Mouse (Mus musculus) CH12.LX (cell line): ENCODE data around the gene Fam19a5. TPM values are rescaled to one million over a fixed set of nuclear protein-coding genes. Genes with fewer than 3 reads are reported as not detected.

Experiments
- DNase-seq: peaks from one replicate; pipeline ENCODE4 v3.0.0-alpha.2; 2013; ENCODE audit errors: extremely low read depth
- H3K27ac ChIP-seq: 2 replicates; pipeline ENCODE4 v1.5.1; 2012; ENCODE audit warnings: low read depth, mild to moderate bottlenecking, control low read depth, moderate library complexity; ENCODE audit not compliant: insufficient read depth
- H3K27me3 ChIP-seq: replicated peaks from 2 replicates; pipeline ENCODE3; 2012; ENCODE audit warnings: inconsistent platforms
- H3K36me3 ChIP-seq, 2 experiments: replicated peaks in 1 of 2; 2 replicates each; pipeline versions ENCODE3 to v1.6.1; 2012; ENCODE audit warnings: inconsistent platforms in 1 of 2, low read length in 1 of 2, mild to moderate bottlenecking in 1 of 2, mixed read lengths in 1 of 2, moderate library complexity in 1 of 2; ENCODE audit not compliant: control insufficient read depth in 1 of 2, insufficient read depth in 1 of 2
- H3K4me1 ChIP-seq, 2 experiments: 2 replicates each; pipeline ENCODE4 v1.6.1; 2012; ENCODE audit warnings: inconsistent platforms in 1 of 2, moderate library complexity in 1 of 2; ENCODE audit not compliant: insufficient read depth in 2 of 2, control insufficient read depth in 1 of 2
- H3K4me2 ChIP-seq: 2 replicates; pipeline ENCODE4 v1.6.1; 2012; ENCODE audit warnings: low read depth, mild to moderate bottlenecking, control low read depth; ENCODE audit not compliant: poor library complexity, insufficient read depth, severe bottlenecking
- H3K4me3 ChIP-seq, 3 experiments: fragments of 150-350 bp in 1 of 3; sonication (generic) in 1 of 3; replicated peaks in 1 of 3; 2 replicates each; pipeline versions ENCODE3 to v1.5.1; 2011 to 2012; ENCODE audit warnings: low read depth in 2 of 3, low read length in 2 of 3, mild to moderate bottlenecking in 2 of 3, moderate library complexity in 2 of 3, control low read depth in 1 of 3, improper control_type of control experiment in 1 of 3, inconsistent platforms in 1 of 3, mixed read lengths in 1 of 3; ENCODE audit not compliant: poor library complexity in 1 of 3
- H3K79me2 ChIP-seq: replicated peaks from 2 replicates; pipeline ENCODE4 v1.6.1; 2012; ENCODE audit warnings: mild to moderate bottlenecking, moderate library complexity; ENCODE audit not compliant: control insufficient read depth, poor library complexity, insufficient read depth, severe bottlenecking; ENCODE audit errors: extremely low read depth
- H3K9ac ChIP-seq: 2 replicates; pipeline ENCODE4 v1.6.1; 2012; ENCODE audit warnings: low read depth, mild to moderate bottlenecking, control low read depth, moderate library complexity; ENCODE audit not compliant: insufficient read depth
- H3K9me3 ChIP-seq: replicated peaks from 2 replicates; pipeline ENCODE3; 2012; ENCODE audit warnings: low read length, inconsistent platforms, mixed read lengths
- CHD2 ChIP-seq: IDR thresholded peaks from 2 replicates; pipeline ENCODE4 v1.6.1; 2011; ENCODE audit warnings: low read length, improper control_type of control experiment
- EP300 ChIP-seq: IDR thresholded peaks from 2 replicates; pipeline ENCODE4 v1.6.1; 2011; ENCODE audit warnings: low read length, improper control_type of control experiment
- HCFC1 ChIP-seq: IDR thresholded peaks from 2 replicates; pipeline ENCODE4 v1.6.1; 2012; ENCODE audit warnings: low read depth, mild to moderate bottlenecking, inconsistent platforms, low read length, improper control_type of control experiment
- KAT2A ChIP-seq: IDR thresholded peaks from 2 replicates; pipeline ENCODE4 v1.6.1; 2012; ENCODE audit warnings: low read length, improper control_type of control experiment, inconsistent platforms; ENCODE audit not compliant: insufficient replicate concordance
- MAZ ChIP-seq: IDR thresholded peaks from 2 replicates; pipeline ENCODE4 v1.6.1; 2012; ENCODE audit warnings: low read depth, mild to moderate bottlenecking, inconsistent platforms, low read length, improper control_type of control experiment, moderate library complexity
- RCOR1 ChIP-seq: conservative IDR thresholded peaks from 2 replicates; pipeline ENCODE4 v1.6.1; 2012; ENCODE audit warnings: low read depth, mild to moderate bottlenecking, inconsistent platforms, low read length, improper control_type of control experiment
- TCF12 ChIP-seq: IDR thresholded peaks from 2 replicates; pipeline ENCODE4 v1.6.1; 2014; ENCODE audit warnings: low read depth, mild to moderate bottlenecking, inconsistent platforms, low read length, improper control_type of control experiment
- USF1 ChIP-seq: IDR thresholded peaks from 2 replicates; pipeline ENCODE4 v1.6.1; 2014; ENCODE audit warnings: low read depth, mild to moderate bottlenecking, inconsistent platforms, low read length, improper control_type of control experiment
- ZKSCAN1 ChIP-seq: IDR thresholded peaks from 2 replicates; pipeline ENCODE4 v1.6.1; 2012; ENCODE audit warnings: low read depth, inconsistent platforms, low read length, improper control_type of control experiment, borderline replicate concordance
- dilution Hi-C: fragments of 300-500 bp; cut with MboI; formaldehyde crosslinking; loops from 2 replicates; pipeline ENCODE4 v1.14.3; 2020; ENCODE audit warnings: low sequenced_read_pairs; ENCODE audit not compliant: extremely low pct_unique_long_range_greater_than_20kb, extremely low pct_ligation_motif_present
- in situ Hi-C: fragments of 300-500 bp; cut with MboI; formaldehyde crosslinking; loops from 3 replicates; pipeline ENCODE4 v1.14.3; 2019; ENCODE audit warnings: low sequenced_read_pairs, low pct_ligation_motif_present, low pct_unique_long_range_greater_than_20kb, mixed read lengths
- polyA plus RNA-seq: library from polyadenylated mRNA; unstranded; fragments of >175 nt; gene quantifications from 2 replicates; pipeline ENCODE4 v1.2.1, GENCODE M21; 2012; ENCODE audit warnings: low read depth; ENCODE audit not compliant: insufficient read length
- total RNA-seq, 2 experiments: library from RNA; depleted of rRNA; stranded (reverse); fragments of 300-350 nt in 1 of 2; fragments of >200 nt in 1 of 2; gene quantifications; 2 replicates each; pipeline ENCODE4 v1.2.3; 2012 to 2014

Gene Fam19a5
- total and polyA plus RNA-seq, 3 experiments: not detected

GRCm38 (mm10) chr15:87623966-87624609, 80.0 kb downstream of the Fam19a5 start:
- DNase-seq: no peak
- H3K9ac ChIP-seq: no peak overlapping the region
- no peaks in the 10 kb centered on the region for H3K36me3 ChIP-seq
- H3K4me1 ChIP-seq: no peaks in the 10 kb centered on the region
- in situ Hi-C loops: no loop called here
- H3K4me3 ChIP-seq: no peak overlapping the region
- dilution Hi-C loops: no loop called here
- H3K9me3 ChIP-seq: peaks cover 85% of the 10 kb centered on the region
- TF ChIP-seq MAZ (no peak), TCF12 (no peak), KAT2A (no peak), EP300 (no peak), RCOR1 (no peak), USF1 (no peak)
- no peak overlapping the region for H3K4me2 ChIP-seq
- H3K79me2 ChIP-seq: no peaks in the 10 kb centered on the region
- H3K27me3 ChIP-seq: no peaks in the 10 kb centered on the region
- no peak overlapping the region for H3K27ac ChIP-seq

GRCm38 (mm10) chr15:87624610-87625091, 80.6 kb downstream of the Fam19a5 start:
- Histone ChIP-seq H3K4me1 (no peaks in the 10 kb centered on the region), H3K27ac (no peak overlapping the region), H3K9me3 (peaks cover 84% of the 10 kb centered on the region), H3K79me2 (no peaks in the 10 kb centered on the region), H3K4me2 (no peak overlapping the region), H3K4me3 (no peak overlapping the region), H3K9ac (no peak overlapping the region), H3K36me3 (no peaks in the 10 kb centered on the region), H3K27me3 (no peaks in the 10 kb centered on the region)
- TF ChIP-seq CHD2 (no peak), HCFC1 (no peak)
- in situ Hi-C loops: no loop called here
- DNase-seq: no peak
- dilution Hi-C loops: no loop called here

- Histone ChIP-seq H3K9ac (no peak overlapping the region), H3K79me2 (no peaks in the 10 kb centered on the region)
- DNase-seq: no peak
Measured at GRCm38 (mm10) chr15:87625236-87626023, 81.3 kb downstream of the Fam19a5 start.

More at GRCm38 (mm10) chr15:87625236-87626023, 81.3 kb downstream of the Fam19a5 start:
- Histone ChIP-seq H3K4me3 (no peak overlapping the region), H3K36me3 (no peaks in the 10 kb centered on the region), H3K27ac (no peak overlapping the region), H3K27me3 (no peaks in the 10 kb centered on the region), H3K9me3 (peaks cover 83% of the 10 kb centered on the region), H3K4me2 (no peak overlapping the region), H3K4me1 (no peaks in the 10 kb centered on the region)
- in situ Hi-C loops (no loop called here), dilution Hi-C loops (no loop called here)
- TF ChIP-seq ZKSCAN1: no peak
